Mouse (Mus musculus) limb, embryonic 11.5 days (tissue): ENCODE measurements around the gene Tekt1. TPM values are rescaled to one million over a fixed set of nuclear protein-coding genes. Genes with fewer than 3 reads are reported as not detected.

Experiments
- ATAC-seq: fragments of 200-750 bp; cut with Nextera tagmentation; 2 replicates; pipeline ENCODE4 v1.8.0; 2017; ENCODE audit warnings: low read depth; ENCODE audit not compliant: insufficient number of reproducible peaks, low FRiP score, low TSS enrichment
- DNase-seq: peaks from one replicate; pipeline ENCODE4 v3.0.0-alpha.2; 2015; ENCODE audit warnings: low spot score
- H3K27ac ChIP-seq: fragments of 300-500 bp; sonication (generic); replicated peaks from 2 replicates; pipeline ENCODE4 v1.5.1; 2014; ENCODE audit warnings: low read depth, mild to moderate bottlenecking, low read length
- H3K27me3 ChIP-seq: fragments of 300-500 bp; sonication (generic); 2 replicates; pipeline ENCODE4 v1.6.1; 2014; ENCODE audit warnings: mild to moderate bottlenecking, low read length, mixed read lengths; ENCODE audit not compliant: control insufficient read depth, insufficient read depth
- H3K36me3 ChIP-seq: fragments of 300-500 bp; sonication (generic); 2 replicates; pipeline ENCODE4 v1.6.1; 2014; ENCODE audit warnings: mild to moderate bottlenecking, low read length, moderate library complexity, mixed read lengths; ENCODE audit not compliant: control insufficient read depth, insufficient read depth
- H3K4me1 ChIP-seq: fragments of 300-500 bp; sonication (generic); 2 replicates; pipeline ENCODE4 v1.6.1; 2014; ENCODE audit warnings: low read length, mixed read lengths; ENCODE audit not compliant: control insufficient read depth, insufficient read depth
- H3K4me2 ChIP-seq: fragments of 300-500 bp; sonication (generic); 2 replicates; pipeline ENCODE4 v1.6.1; 2014; ENCODE audit warnings: low read depth, mild to moderate bottlenecking, moderate library complexity; ENCODE audit not compliant: severe bottlenecking
- H3K4me3 ChIP-seq: fragments of 300-500 bp; sonication (generic); 2 replicates; pipeline ENCODE4 v1.5.1; 2014; ENCODE audit warnings: low read depth, low read length
- H3K9ac ChIP-seq: fragments of 300-500 bp; sonication (generic); 2 replicates; pipeline ENCODE4 v1.6.1; 2014; ENCODE audit warnings: mild to moderate bottlenecking, low read length
- H3K9me3 ChIP-seq: fragments of 300-500 bp; sonication (generic); 2 replicates; pipeline ENCODE4 v1.6.1; 2016; ENCODE audit warnings: low read length; ENCODE audit not compliant: control insufficient read depth
- WGBS: fragments of 180-500 bp; shearing (Covaris S2); extraction: QIAGEN DNeasy Blood & Tissue Kit; methylation state at CpG from one replicate; pipeline ENCODE4 v1.1.7; 2014; 5-methylcytosine and 5-hydroxymethylcytosine counted together
- microRNA-seq: library from miRNA; unstranded; fragments of <30 nt; microRNA quantifications from one replicate; pipeline ENCODE4, GENCODE M21; 2016
- polyA plus RNA-seq: library from polyadenylated mRNA; unstranded; fragments of >200 nt; fragmentation: Nextera tagmentation; extraction: Ambion mirVana; gene quantifications from 2 replicates; pipeline ENCODE4 v1.2.1, GENCODE M21; 2014

The Tekt1 gene
- polyA plus RNA-seq, 1 experiment from 2014 or later: 6.3 TPM

DNA sequence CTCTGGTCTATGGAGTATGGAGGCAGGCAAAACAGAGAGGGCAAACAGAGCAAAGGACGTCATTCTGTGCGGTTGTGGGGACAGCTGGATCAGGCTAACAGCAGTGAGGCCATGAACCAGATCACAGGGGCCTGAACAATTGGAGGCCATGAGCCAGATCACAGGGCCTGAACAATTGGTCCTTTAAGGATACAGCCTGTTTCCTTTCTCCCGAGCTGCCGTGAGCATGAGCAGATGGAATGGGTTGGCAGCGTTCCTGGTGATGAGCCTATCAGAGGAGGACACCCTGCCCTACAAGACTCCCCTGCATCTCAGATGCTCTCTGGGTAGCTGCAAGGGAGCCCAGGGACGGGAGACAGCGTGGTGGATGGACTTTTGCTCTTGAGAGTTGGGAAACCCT is 60.0 kb downstream of the Tekt1 start:
- no peak for DNase-seq
- Histone ChIP-seq H3K9me3 (no peaks in the 10 kb centered on the region), H3K4me3 (no peak overlapping the region), H3K4me1 (no peaks in the 10 kb centered on the region), H3K27ac (no peak overlapping the region), H3K27me3 (no peaks in the 10 kb centered on the region), H3K9ac (no peak overlapping the region), H3K36me3 (no peaks in the 10 kb centered on the region), H3K4me2 (no peak overlapping the region)
- no peak for ATAC-seq
- 87% methylated on average over 7 of the region's 7 CpGs for whole genome bisulfite sequencing

GRCm38 (mm10) chr11:72301334-72301733 is 60.9 kb downstream of the Tekt1 start, which contains the start of gene Xaf1:
Gene Xaf1, plus strand, starts transcription at chr11:72301629.
- Histone ChIP-seq H3K27ac (no peak within 1 kb of the TSS), H3K27me3 (no peaks in the 10 kb centered on the region), H3K9me3 (no peaks in the 10 kb centered on the region), H3K36me3 (no peaks in the 10 kb centered on the region), H3K4me1 (no peaks in the 10 kb centered on the region), H3K4me3 (no peak within 1 kb of the TSS), H3K4me2 (no peak within 1 kb of the TSS), H3K9ac (no peak within 1 kb of the TSS)
- ATAC-seq (no peak), DNase-seq (no peak)
- WGBS: 51% methylated on average over 6 of the region's 6 CpGs

Small RNA genes within 50 kb of the gene (microRNA-seq; reads per million reads assigned to microRNA genes)
- not detected for gene Mir6338

Other genes with a start within 250 kb of the Tekt1 start
- gene Pitpnm3, start 226.7 kb downstream of the Tekt1 start, polyA plus RNA-seq: 0.24 TPM in 1 of 2 replicates, not detected in the other
- gene Gm43951, start 155.6 kb downstream of the Tekt1 start, polyA plus RNA-seq: 0.09 and 0.23 TPM in 2 replicates
- gene 4933427D14Rik, start 155.0 kb downstream of the Tekt1 start, polyA plus RNA-seq: 9.9 and 11.0 TPM in 2 replicates
- 184 and 188 TPM in 2 replicates for gene Txndc17, start 154.9 kb downstream of the Tekt1 start, polyA plus RNA-seq
- 46.3 and 52.7 TPM in 2 replicates for gene Med31, start 146.8 kb downstream of the Tekt1 start, polyA plus RNA-seq
- 0.11 TPM in 1 of 2 replicates, not detected in the other for gene Slc13a5, start 95.2 kb downstream of the Tekt1 start, polyA plus RNA-seq
- gene Xaf1, start 60.8 kb downstream of the Tekt1 start, polyA plus RNA-seq: 1.9 and 2.5 TPM in 2 replicates
- gene Fbxo39, start 48.0 kb downstream of the Tekt1 start, polyA plus RNA-seq: not detected in 2 replicates
- gene Smtnl2, start 49.3 kb upstream of the Tekt1 start, polyA plus RNA-seq: 12.2 and 13.2 TPM in 2 replicates
- gene Ggt6, start 73.1 kb upstream of the Tekt1 start, polyA plus RNA-seq: not detected in 2 replicates
- gene Mybbp1a, start 78.9 kb upstream of the Tekt1 start, polyA plus RNA-seq: 175 and 192 TPM in 2 replicates
- 1.9 and 2.1 TPM in 2 replicates for gene Spns2, start 127.5 kb upstream of the Tekt1 start, polyA plus RNA-seq
- 0.07 TPM in 1 of 2 replicates, not detected in the other for gene Spns3, start 188.1 kb upstream of the Tekt1 start, polyA plus RNA-seq
- gene Ube2g1, start 244.8 kb upstream of the Tekt1 start, polyA plus RNA-seq: 94.7 and 96.3 TPM in 2 replicates